Mouse (Mus musculus): ENCODE measurements around the gene Prodh2.
"Not testable (repeated sequence)": the region's sequence is repeated elsewhere in the genome, so short reads cannot be mapped to it uniquely, and the experiment has no call there.

Gene Prodh2

DNA sequence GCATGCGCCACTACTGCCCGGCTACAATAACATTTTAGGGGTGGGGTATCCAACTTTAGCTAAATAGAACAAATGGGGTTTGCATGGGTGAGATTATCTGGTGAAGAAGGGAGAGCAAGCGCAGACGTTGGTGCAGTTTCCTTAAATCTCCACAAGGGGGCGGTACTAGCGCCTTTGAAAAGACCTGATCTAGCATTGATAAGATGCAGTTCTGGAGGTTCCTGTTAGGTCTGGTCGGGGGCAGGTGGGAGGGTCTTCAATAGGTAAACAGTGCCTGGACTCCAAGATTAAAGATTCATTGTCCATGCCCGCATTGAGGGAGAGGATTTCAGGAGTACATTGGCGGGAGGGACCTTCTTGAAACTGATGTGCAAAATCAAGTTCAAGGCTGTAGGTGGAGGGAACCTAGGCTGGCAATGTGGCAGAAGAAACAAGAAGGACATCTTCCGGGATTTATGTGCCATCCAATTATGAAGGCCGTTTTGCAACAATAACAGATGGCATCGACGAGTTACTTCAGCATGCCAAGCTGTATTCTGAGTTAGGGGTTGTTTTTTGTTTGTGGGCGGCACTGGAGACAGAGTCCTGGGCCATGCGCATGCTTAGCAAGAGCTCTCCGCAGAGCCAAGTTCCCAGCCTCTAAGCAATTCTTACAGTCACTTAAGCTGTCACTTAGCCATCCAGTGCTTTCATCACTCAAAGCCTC is 3.0 kb upstream of the Prodh2 start:
- peak; percentile 45 to 68 for DNase-seq (ENCODE audit: low spot score in 2 of 2)

DNA sequence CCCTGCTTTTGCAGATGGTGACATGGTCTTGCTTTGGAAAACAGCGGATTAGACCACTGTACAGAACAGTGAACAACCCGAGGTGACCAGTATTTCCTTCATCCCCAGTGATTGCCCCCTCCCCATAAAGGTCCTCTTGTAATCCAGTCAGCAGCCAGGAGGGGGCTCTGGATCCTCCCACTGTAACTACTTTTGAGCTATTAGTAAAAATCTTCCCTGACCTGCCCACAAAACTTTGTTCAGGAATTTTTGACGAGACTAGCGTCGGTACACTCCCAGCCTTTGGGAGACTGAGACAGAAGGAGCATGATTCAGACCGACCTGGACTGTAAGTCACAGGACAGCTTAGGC is 2.5 kb upstream of the Prodh2 start:
- no peak for DNase-seq (ENCODE audit: low spot score in 2 of 2)

DNA sequence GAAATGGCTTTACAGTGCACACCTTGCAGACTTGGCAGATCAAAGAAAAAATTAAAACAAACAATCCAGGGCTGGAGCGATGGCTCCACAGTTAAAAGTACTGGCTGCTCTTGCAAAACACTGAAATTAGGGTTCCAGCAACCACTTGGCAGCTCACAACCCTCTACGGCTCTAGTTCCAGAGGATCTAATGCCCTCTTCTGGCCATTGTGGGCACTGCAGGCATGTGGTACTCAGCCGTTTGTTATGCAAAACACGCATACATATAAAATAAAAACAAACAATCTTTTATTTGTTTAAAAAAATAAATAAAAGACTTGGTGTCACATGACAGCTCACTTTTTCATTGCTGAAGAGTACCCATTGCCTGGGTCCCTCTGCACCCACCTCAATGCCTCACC is 657 bp upstream of the Prodh2 start:
- peak; percentile 75 to 82 for DNase-seq (ENCODE audit: low spot score in 2 of 2)

DNA sequence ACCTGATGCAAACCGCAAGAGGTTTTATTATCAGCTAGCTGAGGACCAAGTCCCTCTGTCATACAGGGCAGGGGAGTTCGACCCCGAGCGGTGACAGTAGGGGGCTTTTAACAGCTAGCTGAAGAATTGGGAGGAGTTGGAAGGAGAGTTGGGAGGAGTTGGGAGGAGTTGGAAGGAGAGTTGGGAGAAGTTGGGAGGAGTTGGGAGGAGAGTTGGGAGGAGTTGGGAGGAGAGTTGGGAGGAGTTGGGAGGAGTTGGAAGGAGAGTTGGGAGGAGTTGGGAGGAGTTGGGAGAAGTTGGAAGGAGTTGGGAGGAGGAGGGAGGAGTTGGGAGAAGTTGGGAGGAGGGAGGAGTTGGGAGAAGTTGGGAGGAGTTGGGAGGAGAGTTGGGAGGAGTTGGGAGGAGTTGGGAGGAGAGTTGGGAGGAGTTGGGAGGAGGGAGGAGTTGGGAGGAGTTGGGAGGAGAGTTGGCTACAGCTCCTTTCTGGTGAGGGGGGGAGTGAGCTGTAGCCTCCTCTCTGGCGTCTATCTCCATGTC is 2.2 kb downstream of the Prodh2 start:
- not testable (repeated sequence) for DNase-seq (ENCODE audit: low spot score in 2 of 2)

GRCm38 (mm10) chr7:30501159-30501558 is 7.7 kb downstream of the Prodh2 start:
- not testable (repeated sequence) for DNase-seq (ENCODE audit: low spot score in 2 of 2)

DNA sequence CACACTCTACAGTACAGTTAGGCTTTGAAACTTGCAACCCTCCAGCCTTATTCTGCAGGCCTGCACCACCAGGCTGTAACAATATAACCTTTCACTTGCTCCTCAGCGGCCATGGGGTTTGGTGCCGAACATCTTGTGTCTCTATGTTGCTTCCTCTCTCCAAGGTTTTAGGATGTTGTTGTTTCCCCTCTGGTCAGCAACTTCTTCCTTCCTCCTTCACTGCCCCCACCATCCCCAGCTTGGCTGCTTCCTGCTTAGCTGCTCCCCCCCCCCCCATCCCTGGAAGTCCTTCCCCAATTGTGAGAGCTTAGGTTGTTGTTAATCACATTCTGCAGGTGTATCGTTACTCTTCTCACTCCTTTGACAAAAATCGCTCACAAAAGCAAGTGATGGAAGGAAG is 14.6 kb downstream of the Prodh2 start:
- DNase-seq (ENCODE audit: low spot score in 2 of 2), result no peak

DNA sequence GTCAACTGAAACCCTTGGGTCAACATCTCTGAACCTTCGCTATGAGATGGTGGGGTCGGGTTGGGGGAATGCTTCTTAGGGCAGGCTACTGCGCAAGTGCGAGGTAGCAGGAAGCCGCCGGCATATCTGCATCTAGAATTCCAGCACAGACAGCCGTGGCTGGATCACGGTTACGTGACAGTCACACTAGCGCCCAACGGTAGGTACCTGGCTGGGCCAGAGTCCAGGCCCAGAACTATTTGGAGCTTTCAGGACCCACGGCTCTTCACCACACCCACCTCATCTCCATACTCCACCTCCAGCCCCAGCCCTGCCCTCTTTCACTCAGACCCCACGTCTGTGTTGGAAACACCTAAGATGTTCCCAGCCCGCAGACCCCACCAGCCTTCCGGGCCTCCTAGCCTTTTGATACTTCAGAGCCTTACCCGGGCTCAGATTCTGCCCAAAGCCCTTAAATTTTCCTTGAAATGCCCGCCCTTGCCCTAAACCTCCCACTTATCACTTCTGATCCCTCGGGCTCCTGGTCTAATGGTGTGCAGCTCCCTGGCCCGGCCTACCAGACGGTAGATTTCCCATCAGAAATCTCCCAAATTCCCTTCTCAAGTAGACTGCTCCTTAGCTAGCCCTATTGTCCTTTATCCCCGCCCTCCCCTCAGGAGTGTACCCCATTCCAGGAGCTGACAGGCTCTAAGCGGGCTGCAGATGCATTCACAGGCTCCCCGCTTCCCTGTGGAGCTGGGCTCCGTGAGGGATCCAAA is 21.8 kb downstream of the Prodh2 start:
- no peak for DNase-seq (ENCODE audit: low spot score in 2 of 2)

DNA sequence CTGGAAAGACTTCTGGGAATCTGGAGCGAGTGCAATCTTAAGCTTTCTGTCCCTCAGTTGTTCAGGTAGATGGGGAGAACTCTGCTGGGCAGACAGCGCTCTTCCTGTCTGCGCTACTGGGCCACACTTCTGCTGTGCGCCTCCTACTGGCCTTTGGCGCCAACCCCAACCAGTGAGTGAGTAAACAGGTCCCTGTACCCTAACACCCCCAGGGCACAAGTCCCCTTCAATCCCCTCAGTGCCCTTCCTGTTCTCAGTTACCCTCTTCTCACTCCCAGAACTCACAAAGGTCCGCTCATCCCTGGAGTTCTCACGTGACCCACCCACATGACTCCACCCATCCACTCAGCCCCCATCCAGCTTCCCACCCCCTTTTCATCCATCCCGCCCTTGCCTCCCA is 24.9 kb downstream of the Prodh2 start:
- no peak for DNase-seq (ENCODE audit: low spot score in 2 of 2)

DNA sequence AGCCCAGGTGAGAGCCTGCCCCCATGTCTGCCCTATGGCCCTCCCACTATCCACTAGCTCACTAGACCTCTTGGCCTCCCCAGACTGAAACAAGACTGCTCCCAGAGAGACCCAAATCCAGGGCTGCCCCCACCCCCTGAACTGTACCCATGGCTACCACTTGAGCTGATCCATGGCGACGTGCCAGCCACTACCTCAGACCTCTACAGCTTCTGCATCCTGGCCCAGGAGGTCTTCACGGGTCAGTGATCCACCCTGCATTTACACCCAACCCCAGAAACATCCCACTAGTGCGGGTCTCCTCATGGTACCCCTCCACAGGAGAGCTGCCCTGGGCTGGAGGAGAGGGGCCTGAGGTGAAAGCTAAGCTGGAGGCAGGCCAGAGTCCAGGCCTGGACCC is 27.0 kb downstream of the Prodh2 start:
- DNase-seq (ENCODE audit: low spot score in 2 of 2), result peak in 1 of 2 experiments; percentile 66

- no peak for DNase-seq (ENCODE audit: low spot score in 2 of 2)
Measured at GRCm38 (mm10) chr7:30520856-30521255, 27.4 kb downstream of the Prodh2 start.

DNA sequence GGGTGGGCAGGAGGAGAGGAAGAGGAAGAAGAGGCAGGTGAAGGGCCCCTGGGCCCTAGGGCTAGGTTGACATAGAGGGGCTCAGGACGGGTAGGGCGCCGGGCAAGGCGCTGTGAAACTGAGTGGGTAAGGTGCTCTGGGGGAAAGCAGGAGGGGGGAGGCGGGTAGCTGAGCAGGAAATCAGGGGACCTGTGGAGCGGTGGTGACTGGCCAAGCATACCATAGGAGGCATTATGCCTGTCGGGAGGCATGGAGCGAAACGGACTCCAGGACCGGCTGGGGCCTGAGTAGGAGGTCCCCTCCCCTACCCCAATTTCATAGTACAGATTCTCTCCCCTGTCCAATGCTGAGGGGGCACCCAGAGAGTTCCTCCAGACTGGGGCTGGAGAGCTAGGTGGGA is 29.4 kb downstream of the Prodh2 start:
- DNase-seq (ENCODE audit: low spot score in 2 of 2), result no peak

DNA sequence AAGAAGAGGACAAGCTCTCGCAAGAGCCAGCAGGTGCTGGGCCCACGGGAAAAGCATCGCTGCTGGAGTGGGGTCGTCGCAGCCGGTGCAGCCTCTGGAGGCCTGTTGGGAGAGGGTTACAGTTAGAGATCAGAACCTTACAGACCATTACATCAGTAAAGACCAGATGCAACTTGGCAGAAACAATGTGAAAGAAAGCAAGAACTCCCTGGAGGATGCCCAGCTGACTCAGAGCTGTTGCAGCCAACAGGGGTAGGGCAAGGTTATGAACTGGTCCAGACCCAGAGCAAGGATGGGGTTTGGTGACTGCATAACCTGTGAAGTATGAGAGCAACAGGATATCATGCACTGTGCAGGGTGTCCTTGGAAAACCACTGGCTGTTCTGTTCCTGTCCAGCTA is 31.1 kb downstream of the Prodh2 start:
- DNase-seq (ENCODE audit: low spot score in 2 of 2), result no peak

GRCm38 (mm10) chr7:30525954-30526353 is 32.5 kb downstream of the Prodh2 start:
- DNase-seq (ENCODE audit: low spot score in 2 of 2), result no peak

GRCm38 (mm10) chr7:30526399-30526798 is 33.0 kb downstream of the Prodh2 start:
- no peak for DNase-seq (ENCODE audit: low spot score in 2 of 2)

DNA sequence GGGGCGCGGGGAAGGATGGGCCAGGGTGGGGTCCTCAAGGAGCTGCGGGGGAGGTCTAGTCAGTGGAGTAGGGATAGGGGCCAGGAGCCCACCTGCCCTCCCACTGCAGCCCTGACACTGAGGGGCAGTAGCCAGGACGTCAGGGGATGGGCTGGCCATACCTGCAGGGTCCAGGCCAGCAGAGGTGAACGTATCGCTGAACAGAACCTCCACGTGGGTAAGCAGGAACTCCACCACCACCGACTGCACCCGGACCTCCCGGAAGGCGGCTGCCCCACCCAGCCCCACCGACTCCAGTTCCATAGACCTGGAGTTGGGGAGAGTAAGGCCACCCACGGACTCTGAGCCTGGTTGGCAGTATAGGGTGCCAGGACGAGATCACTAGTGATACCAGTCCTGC is 33.6 kb downstream of the Prodh2 start:
- no peak for DNase-seq (ENCODE audit: low spot score in 2 of 2)

DNA sequence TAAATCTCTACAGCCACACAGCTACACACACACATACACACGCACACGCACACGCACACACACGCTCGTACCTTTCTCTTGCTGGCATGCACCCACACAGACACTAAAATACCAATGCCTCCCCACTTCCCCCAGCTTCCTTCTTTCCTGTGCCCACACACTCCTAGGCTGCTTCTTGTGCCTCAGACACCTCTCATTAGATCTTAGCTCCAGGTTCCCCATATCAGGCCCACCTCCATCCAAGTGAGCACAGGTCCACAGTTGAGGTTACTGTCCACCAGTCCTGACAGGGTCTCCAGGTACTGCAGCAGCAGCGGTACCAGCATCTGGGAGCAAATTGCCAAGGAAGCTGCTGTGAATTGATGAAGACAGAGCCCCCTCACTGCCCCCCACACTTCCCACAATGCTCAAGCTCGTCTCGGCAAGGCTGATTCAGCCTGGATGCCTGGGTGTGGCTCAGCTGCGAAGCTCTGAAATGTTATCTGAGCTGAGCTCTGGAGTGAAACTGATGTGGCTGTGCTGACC is 37.9 kb downstream of the Prodh2 start:
- DNase-seq (ENCODE audit: low spot score in 2 of 2), result peak; percentile 72 to 76

- DNase-seq (ENCODE audit: low spot score in 2 of 2), result peak in 1 of 2 experiments; percentile 64
Measured at GRCm38 (mm10) chr7:30532931-30533330, 39.5 kb downstream of the Prodh2 start.

DNA sequence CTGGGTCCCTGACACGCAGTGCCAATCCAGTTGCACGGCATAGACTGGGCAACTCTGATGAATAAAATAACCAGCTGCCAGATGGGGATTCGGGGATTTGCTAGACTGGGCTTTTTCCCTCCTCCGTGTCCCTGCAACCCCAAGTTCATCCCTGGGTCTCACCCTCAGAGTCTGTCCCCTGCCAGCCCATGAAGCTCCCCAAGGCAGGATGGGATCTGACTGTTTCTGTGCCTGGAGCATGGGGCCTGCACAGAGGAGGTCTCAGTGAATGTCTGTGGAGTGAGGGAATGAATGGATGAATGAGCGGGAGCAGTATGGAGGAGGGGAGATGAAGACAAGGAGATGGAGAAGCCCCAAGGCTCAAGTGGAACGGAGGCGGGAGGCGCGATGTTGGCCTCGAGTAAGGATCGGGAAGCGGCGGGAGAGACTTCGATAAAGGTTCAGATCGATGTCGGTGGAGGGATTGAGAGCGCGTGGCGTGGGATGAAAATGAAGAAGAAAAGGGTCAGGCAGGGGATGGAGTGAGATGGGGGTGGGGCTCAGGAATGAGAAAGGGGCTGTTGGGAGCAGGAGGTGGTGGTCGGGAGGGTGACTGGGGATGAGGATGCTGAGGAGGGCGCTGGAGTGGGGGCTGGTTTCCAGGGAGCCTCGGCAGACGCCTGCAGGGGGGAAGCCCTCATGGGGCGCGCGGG is 40.7 kb downstream of the Prodh2 start:
- DNase-seq (ENCODE audit: low spot score in 2 of 2), result peak; percentile 60 to 69

GRCm38 (mm10) chr7:30534633-30535577 is 41.5 kb downstream of the Prodh2 start, which contains the start of gene Arhgap33:
Gene Arhgap33 (minus strand): TSS chr7:30535060.
- DNase-seq (ENCODE audit: low spot score in 2 of 2), result peak; percentile 99

DNA sequence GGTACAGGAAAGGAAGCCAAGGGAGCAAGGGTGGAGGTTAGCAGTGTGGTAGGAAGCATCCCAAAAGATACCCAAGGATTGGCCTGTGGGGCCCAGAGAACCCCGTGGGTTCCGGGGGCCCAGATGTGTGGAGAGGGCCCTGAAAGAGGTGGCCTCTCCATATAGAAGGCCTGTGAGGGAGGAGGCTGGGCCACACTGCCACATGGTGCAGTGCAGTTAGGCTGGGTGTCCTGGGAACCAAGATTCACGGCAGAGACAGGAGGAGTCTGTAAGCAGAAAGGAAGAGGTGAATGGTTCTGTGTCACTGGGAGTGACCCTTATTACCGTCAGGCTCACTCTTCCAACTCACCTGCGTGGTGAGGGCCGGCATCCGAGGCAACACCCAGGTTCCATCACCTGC is 47.1 kb downstream of the Prodh2 start:
- no peak for DNase-seq (ENCODE audit: low spot score in 2 of 2)

DNA sequence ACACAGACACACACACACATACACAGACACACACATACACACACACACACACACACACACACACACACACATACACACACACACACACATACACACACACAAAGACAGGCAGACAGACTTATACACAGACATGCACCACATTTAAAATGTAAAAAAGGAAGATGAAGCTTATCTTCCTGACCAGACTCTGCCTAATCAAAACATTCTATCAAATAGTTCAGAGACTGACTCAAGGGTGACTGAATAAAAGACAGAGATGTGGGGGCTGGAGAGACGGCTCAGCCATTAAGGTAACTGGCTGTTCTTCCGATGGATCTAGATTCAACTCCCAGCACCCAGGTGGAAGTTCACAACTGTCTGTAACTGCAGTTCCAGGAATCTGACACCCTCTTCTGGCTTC is 50.9 kb downstream of the Prodh2 start:
- DNase-seq (ENCODE audit: low spot score in 2 of 2), result no peak

Measured in right cerebral cortex, postnatal 10 days (tissue).